8 mouse cellular contexts compared by ENCODE assay signal in the genomic region with DNA sequence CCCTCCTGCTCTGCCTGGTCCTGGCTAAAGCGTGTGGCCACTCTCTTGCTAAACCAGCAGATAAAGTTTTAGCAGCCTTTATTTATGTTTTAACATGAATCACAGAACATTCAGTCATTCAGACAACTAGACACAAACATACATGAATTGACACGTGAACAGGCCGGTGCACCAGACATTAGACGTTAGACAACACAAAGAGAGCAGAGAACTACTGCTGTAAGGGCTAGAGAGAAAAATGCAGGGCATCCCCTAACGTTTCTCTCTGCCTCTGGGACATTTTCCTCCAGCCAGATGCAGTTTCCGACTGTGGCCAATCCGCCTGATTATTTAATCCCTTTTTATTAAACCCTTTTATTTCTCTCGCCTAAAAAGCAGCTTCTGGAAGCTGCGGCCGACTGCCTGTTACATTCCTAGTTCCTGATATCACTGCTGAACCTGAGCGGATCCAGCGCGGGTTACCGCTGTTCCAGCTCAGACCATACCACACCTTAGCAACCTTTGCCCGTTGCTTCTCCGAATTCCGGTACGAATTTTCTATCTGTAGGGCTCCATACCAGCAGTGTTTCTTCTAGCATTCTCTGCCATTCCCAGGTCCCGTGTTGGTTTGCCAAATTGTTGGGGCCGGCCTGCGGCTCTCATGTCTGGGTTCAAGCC. TPM values are rescaled to one million over a fixed set of nuclear protein-coding genes. Genes with fewer than 3 reads are reported as not detected.
A peak's percentile ranks its signal among the peaks of the same experiment; 100 is the strongest.
DNase-seq lines count a peak whose midpoint lies in the region; ATAC-seq and TF ChIP-seq lines count a peak whose summit lies in the region.

No protein-coding gene starts in this region.

- no peak for DNase-seq in forebrain, postnatal 0 days
- DNase-seq in kidney, adult 18-20 months, result peak; percentile 55
- no peak for DNase-seq in frontal cortex, postnatal 10 days (ENCODE audit: low spot score in 2 of 2)
- DNase-seq in frontal cortex, postnatal 14 days (ENCODE audit: low spot score in 2 of 2), result no peak
- DNase-seq in left cerebral cortex, postnatal 4 days, result no peak

- no peak overlapping the region for H3K27ac ChIP-seq in forebrain, embryonic 13.5 days
- no peak overlapping the region for H3K27ac ChIP-seq in forebrain, postnatal 0 days (ENCODE audit: low read depth, low read length)
- no peak overlapping the region for H3K27ac ChIP-seq in ES-Bruce4 (ENCODE audit: insufficient read depth, low read length)
- H3K27ac ChIP-seq in liver, embryonic 15.5 days (replicated peaks), result 0 out of 2 replicates have a peak overlapping the region, but pooled peaks have one; percentile 51

- H3K4me3 ChIP-seq in forebrain, embryonic 13.5 days, result no peak overlapping the region
- no peak overlapping the region for H3K4me3 ChIP-seq in forebrain, postnatal 0 days (ENCODE audit: low read depth, low read length)
- no peak overlapping the region for H3K4me3 ChIP-seq in ES-Bruce4 (ENCODE audit: low read depth, low read length)
- peak overlapping the region; percentile 6; the same call in 1 of the 2 replicates for H3K4me3 ChIP-seq in liver, embryonic 15.5 days (replicated peaks)

- no peaks in the 10 kb centered on the region for H3K9me3 ChIP-seq in forebrain, embryonic 13.5 days (replicated peaks)
- no peaks in the 10 kb centered on the region for H3K9me3 ChIP-seq in forebrain, postnatal 0 days (ENCODE audit: low read length)
- no peaks in the 10 kb centered on the region for H3K9me3 ChIP-seq in ES-Bruce4 (replicated peaks; ENCODE audit: control insufficient read depth, insufficient read depth, low read length, poor library complexity, severe bottlenecking)
- no peaks in the 10 kb centered on the region for H3K9me3 ChIP-seq in liver, embryonic 15.5 days (replicated peaks)

- ATAC-seq in forebrain, embryonic 13.5 days, result no peak
- ATAC-seq in forebrain, postnatal 0 days, result no peak
- ATAC-seq in liver, embryonic 15.5 days (ENCODE audit: insufficient read depth), result no peak

- TF ChIP-seq POLR2A in ES-Bruce4 (IDR thresholded peaks at IDR 0.05; ENCODE audit: insufficient read depth, low read length), result no peak

- intact Hi-C loops in left cerebral cortex, postnatal 4 days (cut with DNase I), result no loop called here

- peak overlapping the region; percentile 7; the same call in 1 of the 2 replicates for H3K4me2 ChIP-seq in forebrain, embryonic 13.5 days
- H3K4me2 ChIP-seq in forebrain, postnatal 0 days (ENCODE audit: low read depth), result no peak overlapping the region
- H3K4me2 ChIP-seq in liver, embryonic 15.5 days, result peak overlapping the region; percentile 34; the same call in 1 of the 2 replicates

- TF ChIP-seq EP300 in ES-Bruce4 (IDR thresholded peaks at IDR 0.05; ENCODE audit: insufficient read depth, low read depth, low read length), result no peak

- H3K27me3 ChIP-seq in forebrain, embryonic 13.5 days, result no peaks in the 10 kb centered on the region
- no peaks in the 10 kb centered on the region for H3K27me3 ChIP-seq in forebrain, postnatal 0 days (ENCODE audit: insufficient read depth, low read length)
- no peaks in the 10 kb centered on the region for H3K27me3 ChIP-seq in ES-Bruce4 (ENCODE audit: control insufficient read depth, insufficient read depth, low read length, poor library complexity, severe bottlenecking)
- no peaks in the 10 kb centered on the region for H3K27me3 ChIP-seq in liver, embryonic 15.5 days

- 0 out of 2 replicates have a peak, but pooled peaks cover 5% of the 10 kb centered on the region for H3K4me1 ChIP-seq in forebrain, embryonic 13.5 days
- no peaks in the 10 kb centered on the region for H3K4me1 ChIP-seq in forebrain, postnatal 0 days (ENCODE audit: insufficient read depth)
- H3K4me1 ChIP-seq in ES-Bruce4 (ENCODE audit: control insufficient read depth, insufficient read depth, low read length), result peaks cover 5% of the 10 kb centered on the region
- peaks cover 51% of the 10 kb centered on the region for H3K4me1 ChIP-seq in liver, embryonic 15.5 days (replicated peaks)

- no peaks in the 10 kb centered on the region for H3K36me3 ChIP-seq in forebrain, embryonic 13.5 days (ENCODE audit: poor library complexity, severe bottlenecking)
- H3K36me3 ChIP-seq in forebrain, postnatal 0 days (ENCODE audit: insufficient read depth), result no peaks in the 10 kb centered on the region
- H3K36me3 ChIP-seq in ES-Bruce4 (ENCODE audit: control insufficient read depth, insufficient read depth, low read length, poor library complexity, severe bottlenecking), result no peaks in the 10 kb centered on the region
- H3K36me3 ChIP-seq in liver, embryonic 15.5 days (replicated peaks), result no peaks in the 10 kb centered on the region

- no peak overlapping the region for H3K9ac ChIP-seq in forebrain, embryonic 13.5 days
- no peak overlapping the region for H3K9ac ChIP-seq in forebrain, postnatal 0 days
- H3K9ac ChIP-seq in ES-Bruce4 (ENCODE audit: low read depth, poor library complexity, severe bottlenecking), result peak overlapping the region; percentile 48; the same call in 1 of the 2 replicates
- H3K9ac ChIP-seq in liver, embryonic 15.5 days, result 0 out of 2 replicates have a peak overlapping the region, but pooled peaks have one; percentile 6

- no peak for TF ChIP-seq CTCF in forebrain, postnatal 0 days (IDR thresholded peaks at IDR 0.05; ENCODE audit: low read depth)
- no peak for TF ChIP-seq CTCF in ES-Bruce4 (IDR thresholded peaks at IDR 0.05; ENCODE audit: low read depth, low read length)

- WGBS in forebrain, embryonic 13.5 days, result 25% methylated on average over 21 of the region's 21 CpGs
- 25% methylated on average over 21 of the region's 21 CpGs for WGBS in forebrain, postnatal 0 days
- 39% methylated on average over 21 of the region's 21 CpGs for WGBS in liver, embryonic 15.5 days (ENCODE audit: insufficient replicate concordance)

RNA-seq across cellular contexts. Expression of a gene that starts 6.5 kb away (rescaled TPM):
- polyA plus RNA-seq in forebrain, embryonic 13.5 days (2015; fragmentation: Nextera tagmentation; extraction: Ambion mirVana), result not detected in 2 replicates
- total RNA-seq in forebrain, postnatal 0 days (2014; rRNA removed), result 0.43 TPM in 1 of 2 replicates, not detected in the other
- not detected in 2 replicates for polyA plus RNA-seq in forebrain, postnatal 0 days (2015; fragmentation: Nextera tagmentation; extraction: Ambion mirVana)
- polyA plus RNA-seq in ES-Bruce4 (2011; ENCODE audit: insufficient read depth, insufficient read length, low read depth, missing spikeins), result 0.82 and 1.8 TPM in 2 replicates
- 0.79 and 0.93 TPM in 2 replicates for polyA plus RNA-seq in liver, embryonic 15.5 days (2015; fragmentation: Nextera tagmentation; extraction: Ambion mirVana)
- total RNA-seq in left cerebral cortex, postnatal 4 days (2021), result under 1 TPM; 0.42 to 0.68 TPM

RNA-seq across cellular contexts. Expression of a gene that starts 26.1 kb away (rescaled TPM):
- 0.14 TPM in 1 of 2 replicates, not detected in the other for polyA plus RNA-seq in forebrain, embryonic 13.5 days (2015; fragmentation: Nextera tagmentation; extraction: Ambion mirVana)
- total RNA-seq in forebrain, postnatal 0 days (2014; rRNA removed), result not detected in 2 replicates
- polyA plus RNA-seq in forebrain, postnatal 0 days (2015; fragmentation: Nextera tagmentation; extraction: Ambion mirVana), result 0.10 TPM in 1 of 2 replicates, not detected in the other
- 0.42 and 1.1 TPM in 2 replicates for polyA plus RNA-seq in ES-Bruce4 (2011; ENCODE audit: insufficient read depth, insufficient read length, low read depth, missing spikeins)
- polyA plus RNA-seq in liver, embryonic 15.5 days (2015; fragmentation: Nextera tagmentation; extraction: Ambion mirVana), result 1.5 and 2.2 TPM in 2 replicates
- total RNA-seq in left cerebral cortex, postnatal 4 days (2021), result under 1 TPM in 1 of 2 experiments, not detected in 1; 0.38 TPM

RNA-seq across cellular contexts. Expression of a gene that starts 40.7 kb away (rescaled TPM):
- 82.1 and 82.3 TPM in 2 replicates for polyA plus RNA-seq in forebrain, embryonic 13.5 days (2015; fragmentation: Nextera tagmentation; extraction: Ambion mirVana)
- total RNA-seq in forebrain, postnatal 0 days (2014; rRNA removed), result 49.3 and 55.2 TPM in 2 replicates
- 74.1 and 74.6 TPM in 2 replicates for polyA plus RNA-seq in forebrain, postnatal 0 days (2015; fragmentation: Nextera tagmentation; extraction: Ambion mirVana)
- polyA plus RNA-seq in ES-Bruce4 (2011; ENCODE audit: insufficient read depth, insufficient read length, low read depth, missing spikeins), result 44.4 and 46.0 TPM in 2 replicates
- 50.6 and 51.5 TPM in 2 replicates for polyA plus RNA-seq in liver, embryonic 15.5 days (2015; fragmentation: Nextera tagmentation; extraction: Ambion mirVana)
- total RNA-seq in left cerebral cortex, postnatal 4 days (2021), result 10 to 100 TPM; 40.3 to 41.0 TPM

RNA-seq across cellular contexts. Expression of a gene that starts 40.7 kb away (rescaled TPM):
- polyA plus RNA-seq in forebrain, embryonic 13.5 days (2015; fragmentation: Nextera tagmentation; extraction: Ambion mirVana), result 13.3 and 13.8 TPM in 2 replicates
- 9.2 and 11.3 TPM in 2 replicates for total RNA-seq in forebrain, postnatal 0 days (2014; rRNA removed)
- polyA plus RNA-seq in forebrain, postnatal 0 days (2015; fragmentation: Nextera tagmentation; extraction: Ambion mirVana), result 3.7 and 4.1 TPM in 2 replicates
- 4.9 and 5.0 TPM in 2 replicates for polyA plus RNA-seq in ES-Bruce4 (2011; ENCODE audit: insufficient read depth, insufficient read length, low read depth, missing spikeins)
- 3.1 and 3.3 TPM in 2 replicates for polyA plus RNA-seq in liver, embryonic 15.5 days (2015; fragmentation: Nextera tagmentation; extraction: Ambion mirVana)
- total RNA-seq in left cerebral cortex, postnatal 4 days (2021), result 1 to 10 TPM; 9.2 to 9.3 TPM

Comparison
In these comparisons a context has a peak if more than half of its experiments do, and no peak if none do; other contexts are left out.
1. H3K9ac ChIP-seq: peak in ES-Bruce4 (single experiment) and liver, embryonic 15.5 days (single experiment); none in forebrain, embryonic 13.5 days (single experiment) and forebrain, postnatal 0 days (single experiment).